Mouse (Mus musculus) urinary bladder, adult 2 months (tissue): ENCODE results near the gene Sfrp4. TPM values are rescaled to one million over a fixed set of nuclear protein-coding genes. Genes with fewer than 3 reads are reported as not detected.
A peak's percentile ranks its signal among the peaks of the same experiment; 100 is the strongest.
"Not testable (repeated sequence)": the region's sequence is repeated elsewhere in the genome, so short reads cannot be mapped to it uniquely, and the experiment has no call there.

Source experiments
- DNase-seq: peaks from one replicate; pipeline ENCODE4 v3.0.0; 2022; ENCODE audit warnings: low spot score
- polyA plus RNA-seq: library from polyadenylated mRNA; depleted of rRNA; stranded (reverse); fragments of >200 nt; gene quantifications from 2 replicates; pipeline ENCODE4 v1.2.3, GENCODE M21; 2012; rRNA removed

Sfrp4 gene
- polyA plus RNA-seq = 24.2 and 27.8 TPM in 2 replicates

DNA sequence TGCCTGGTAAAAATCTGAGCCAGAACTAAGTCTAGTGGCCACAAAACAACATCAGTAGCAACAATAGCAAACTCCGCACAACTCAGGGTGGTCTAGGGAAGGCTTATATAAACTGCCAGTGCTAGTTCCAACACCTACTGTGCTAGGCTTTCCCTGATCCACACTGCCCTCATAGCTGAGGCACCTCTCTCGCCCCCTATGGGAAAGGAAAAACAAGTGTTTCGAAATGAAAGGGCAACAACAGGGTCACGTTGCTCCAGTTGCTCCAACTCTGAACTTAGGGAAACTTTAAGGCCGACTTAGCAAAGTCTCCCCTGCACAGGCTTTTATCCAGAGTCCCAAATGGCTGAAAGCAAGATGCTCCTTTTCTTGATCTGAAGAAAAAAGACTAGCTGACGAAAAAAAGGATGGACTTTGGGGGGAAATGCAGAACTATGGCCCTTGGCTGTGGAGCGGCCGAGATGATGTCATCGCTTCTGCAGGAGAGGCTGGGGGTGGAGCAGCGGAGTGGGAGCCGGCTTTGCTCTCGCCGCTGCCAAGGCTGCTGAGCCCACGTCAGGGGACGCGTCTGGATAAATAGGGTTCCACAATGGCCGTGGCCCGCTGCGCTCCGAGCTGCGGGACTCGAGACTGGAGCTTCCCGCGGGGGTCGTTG, at the start of gene Sfrp4:
TSS of gene Sfrp4 (plus strand) at position 532 of the 655 bp plus-strand sequence.
- DNase-seq = no peak

DNA sequence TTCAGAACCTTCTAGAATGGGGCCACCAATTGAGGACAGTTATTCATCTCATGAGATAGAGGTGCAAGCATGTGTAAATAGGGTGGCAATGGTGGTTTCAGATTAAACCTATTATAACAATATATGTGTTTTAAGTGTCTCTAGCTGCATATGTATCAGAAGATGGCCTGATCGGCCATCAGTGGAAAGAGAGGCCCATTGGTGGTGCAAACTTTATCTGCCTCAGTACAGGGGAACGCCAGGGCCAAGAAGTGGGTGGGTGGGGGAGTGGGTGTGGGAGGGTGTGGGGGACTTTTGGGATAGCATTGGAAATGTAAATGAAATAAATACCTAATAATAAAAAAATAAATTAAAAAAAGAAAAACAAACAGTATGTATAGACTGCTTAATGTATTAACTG, 48.2 kb upstream of the Sfrp4 start:
- DNase-seq = not testable (repeated sequence)

DNA sequence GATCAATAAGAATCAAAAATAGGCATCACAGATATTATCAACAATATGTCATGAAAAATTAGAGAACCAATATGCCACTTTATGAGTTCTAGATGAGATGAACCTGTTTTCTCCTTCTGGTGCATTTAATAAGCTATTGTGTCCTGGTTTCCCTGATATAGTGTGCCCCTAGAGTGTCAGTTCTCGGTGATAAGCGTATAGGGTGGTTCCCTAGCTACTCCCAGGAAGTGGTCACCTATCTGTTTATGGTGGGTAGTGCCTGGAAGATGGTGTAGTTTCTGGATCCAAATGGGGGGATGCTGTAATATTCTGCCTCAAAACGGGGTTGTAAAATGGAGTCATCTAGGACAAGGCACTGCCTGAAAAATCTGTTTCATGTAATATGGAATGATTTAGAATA, 47.0 kb upstream of the Sfrp4 start:
- no peak for DNase-seq

DNA sequence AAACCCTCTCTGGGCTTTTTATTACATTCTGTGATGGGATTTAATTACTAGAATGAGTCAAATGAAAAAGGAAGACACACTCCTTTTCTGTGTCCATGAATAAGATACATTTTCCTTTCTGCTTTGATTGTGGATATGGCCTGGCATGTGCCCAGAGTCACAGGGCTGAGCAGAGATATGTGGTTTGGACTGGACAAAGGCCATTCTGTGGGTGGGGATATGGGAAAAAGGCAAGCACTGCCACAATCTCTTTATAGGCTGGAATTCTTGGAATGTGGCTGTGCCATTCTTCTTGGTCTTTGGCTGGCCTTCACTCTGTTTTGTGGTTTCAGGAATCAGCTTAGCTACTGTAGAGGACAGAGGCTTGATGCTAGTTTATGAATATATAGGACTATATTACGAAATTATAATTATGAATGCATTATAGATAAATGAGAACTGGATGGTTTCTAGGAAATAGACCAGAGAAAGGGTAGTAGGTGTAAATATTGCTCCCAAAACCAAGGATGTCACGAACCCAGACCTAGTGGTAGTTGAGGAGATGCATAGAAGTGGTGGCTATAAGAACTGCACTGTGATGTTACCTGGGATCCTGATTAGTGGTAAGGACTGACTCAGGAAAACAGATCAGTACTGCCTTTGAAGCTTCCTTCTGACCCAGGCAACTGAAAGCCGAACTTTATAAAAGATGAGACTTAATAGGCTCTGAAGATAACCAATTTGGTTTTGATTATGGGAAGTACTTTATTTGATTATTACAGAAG, 31.7 kb upstream of the Sfrp4 start:
- DNase-seq = no peak

DNA sequence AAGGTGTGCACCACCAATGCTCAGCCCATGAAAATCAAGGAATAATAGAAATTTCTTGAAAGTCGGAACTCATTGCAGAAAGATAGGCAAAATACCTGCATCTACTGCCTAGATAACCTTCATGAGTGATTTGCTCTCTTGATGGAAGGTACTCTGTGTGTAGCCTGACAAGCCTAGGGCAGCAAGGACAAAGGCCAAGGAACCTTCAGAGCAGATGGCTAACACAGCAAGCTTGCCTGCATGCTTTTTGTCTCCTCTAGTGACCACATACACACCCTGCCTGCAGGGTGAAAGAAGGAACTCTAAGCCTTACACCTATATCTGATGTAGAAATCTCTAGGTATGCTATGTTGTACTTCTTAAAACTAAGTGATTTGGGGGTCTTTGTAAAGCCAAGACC, 27.8 kb upstream of the Sfrp4 start:
- no peak for DNase-seq

DNA sequence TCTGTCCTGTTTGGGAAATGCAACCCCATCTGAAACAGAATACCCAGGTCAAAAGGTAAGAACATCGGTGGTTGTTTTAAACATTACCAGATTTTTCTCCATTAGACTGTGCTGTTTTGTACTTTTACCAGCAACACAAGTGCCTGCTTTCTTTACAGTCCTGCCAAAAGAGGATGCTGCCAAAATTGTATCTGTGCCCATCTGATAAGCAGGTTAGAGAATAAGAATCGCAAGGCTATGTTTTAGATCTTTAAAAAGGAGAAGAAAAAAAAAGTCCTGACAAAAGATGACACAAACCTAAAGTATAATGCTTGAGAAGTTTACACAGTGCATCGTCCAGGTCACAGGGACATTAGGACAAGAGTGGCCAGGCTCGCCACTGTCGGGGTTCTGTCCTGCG, 23.7 kb upstream of the Sfrp4 start:
- no peak for DNase-seq

DNA sequence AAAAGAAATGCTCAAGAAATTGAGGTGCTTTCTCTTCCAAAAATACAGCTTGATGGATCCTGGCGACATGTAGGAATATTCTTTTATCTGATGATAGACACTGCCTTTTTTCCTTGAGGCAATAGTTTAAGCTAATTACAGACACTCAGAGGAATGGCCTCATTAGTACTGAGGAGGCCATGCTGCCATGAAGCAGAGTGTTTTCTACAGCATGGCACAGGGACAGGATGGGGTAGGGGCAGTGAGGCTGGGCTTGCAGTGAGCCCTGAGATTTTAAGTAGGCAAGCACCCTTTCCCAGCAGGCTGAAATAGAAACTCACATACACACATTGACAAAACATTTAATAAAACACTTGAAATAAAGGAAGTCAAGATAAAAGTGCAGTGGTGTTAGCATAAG, 20.4 kb upstream of the Sfrp4 start:
- no peak for DNase-seq

DNA sequence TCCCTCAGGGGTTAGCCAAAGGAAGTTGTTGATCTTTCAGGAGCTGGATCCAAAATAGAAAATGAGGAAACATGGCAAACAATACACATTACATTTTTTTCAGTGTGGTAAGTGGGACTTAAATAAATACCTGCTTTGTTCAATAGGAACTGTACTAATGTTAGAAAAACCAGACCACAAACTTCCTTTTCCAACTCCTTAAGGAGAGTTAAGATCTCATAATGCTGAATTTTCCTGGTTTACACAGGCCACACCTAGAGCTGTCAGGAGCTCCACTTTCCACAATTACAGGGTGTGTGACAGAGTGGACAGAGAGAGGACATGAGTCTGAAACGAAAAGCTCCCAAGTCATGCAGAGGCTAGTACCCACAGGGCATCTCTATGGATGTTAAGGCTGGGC, 19.2 kb upstream of the Sfrp4 start:
- DNase-seq = no peak

DNA sequence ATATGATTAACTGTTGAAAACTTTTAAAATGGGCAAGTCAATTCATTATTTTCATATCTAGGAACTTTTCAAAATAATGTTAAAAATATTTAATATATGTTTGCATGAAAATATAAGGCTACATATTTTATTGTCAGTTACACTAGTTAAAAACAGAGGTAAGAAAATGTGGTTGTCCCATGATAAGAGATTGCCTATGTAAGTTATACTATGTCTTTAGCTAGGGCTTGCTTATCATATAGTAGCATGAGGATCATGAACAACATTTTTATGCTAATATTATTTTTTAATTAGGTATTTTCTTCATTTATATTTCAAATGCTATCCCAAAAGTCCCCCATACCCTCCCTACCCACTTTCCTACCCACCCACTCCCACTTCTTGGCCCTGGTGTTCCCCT, 18.0 kb upstream of the Sfrp4 start:
- no peak for DNase-seq

DNA sequence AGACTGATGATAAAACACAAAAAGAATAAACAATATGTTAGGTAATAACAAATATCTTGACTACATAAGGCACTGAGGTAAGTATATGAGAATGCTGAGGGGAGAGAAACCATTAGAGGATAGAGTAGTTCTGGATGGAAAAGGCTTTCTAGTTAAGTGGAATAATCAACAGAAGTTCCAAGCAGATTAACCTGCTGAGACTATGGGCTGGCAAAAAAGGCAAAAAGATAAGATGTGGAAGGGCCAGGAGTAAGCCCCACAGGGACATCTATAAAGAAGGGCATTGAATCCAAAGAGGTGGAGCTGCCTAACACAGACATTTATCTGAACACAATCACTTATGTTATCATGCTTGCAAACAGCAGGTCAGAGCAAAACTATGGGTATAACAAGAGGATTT, 14.8 kb upstream of the Sfrp4 start:
- no peak for DNase-seq

DNA sequence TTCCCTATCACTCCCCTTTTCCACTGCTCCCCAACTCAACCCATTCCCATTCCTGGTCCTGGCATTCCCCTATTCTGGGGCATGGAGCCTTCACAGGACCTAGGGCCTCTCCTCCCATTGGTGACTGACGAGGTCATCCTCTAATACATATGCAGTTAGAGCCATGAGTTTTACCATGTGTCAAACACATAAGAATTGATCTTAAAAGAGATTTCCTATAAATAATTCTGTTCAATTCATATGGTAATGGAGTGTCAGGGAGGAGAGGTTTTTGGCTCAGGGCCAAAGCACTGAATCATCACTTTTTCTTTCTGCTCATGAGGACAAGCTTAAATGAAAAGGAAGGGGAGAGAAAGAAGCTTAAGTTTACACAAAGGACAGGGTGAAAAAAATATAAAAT, 10.6 kb upstream of the Sfrp4 start:
- DNase-seq = no peak

DNA sequence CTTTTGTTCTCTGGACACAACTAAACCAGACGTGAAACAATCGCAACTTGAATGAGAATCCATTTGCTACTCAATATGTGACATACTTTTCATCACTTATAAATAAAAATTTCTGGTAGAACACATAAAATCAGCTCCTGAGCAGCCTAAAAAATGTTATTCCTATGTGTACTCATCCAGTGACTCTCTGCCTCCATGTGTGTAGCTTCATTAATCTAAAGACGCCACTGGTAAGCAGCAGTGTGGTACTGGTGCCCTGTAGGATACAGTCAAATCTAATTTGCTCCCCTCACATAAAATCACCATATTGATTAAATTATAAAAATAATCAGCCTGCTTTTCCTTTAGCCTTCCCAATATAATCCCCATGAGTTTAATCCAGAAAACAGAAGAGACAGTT, 9.9 kb upstream of the Sfrp4 start:
- no peak for DNase-seq

DNA sequence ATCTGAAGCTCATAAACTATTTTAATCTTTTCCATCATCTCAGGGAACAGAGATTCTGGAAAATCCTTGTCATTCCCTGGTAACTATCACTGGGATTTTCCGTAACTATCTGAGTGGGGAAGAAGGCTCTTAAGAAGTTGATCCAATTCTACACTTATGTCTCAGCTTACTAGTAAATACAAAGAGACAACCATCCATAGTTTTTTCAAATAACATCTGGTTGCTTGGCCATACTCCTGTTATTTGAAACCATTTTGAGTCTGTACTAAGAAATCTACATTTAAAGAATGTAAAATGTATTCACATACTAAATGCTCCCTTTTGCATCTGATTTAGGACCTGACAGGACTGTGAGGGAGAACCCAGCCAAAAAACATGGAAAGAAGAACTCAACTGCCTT, 9.5 kb upstream of the Sfrp4 start:
- DNase-seq = no peak

DNA sequence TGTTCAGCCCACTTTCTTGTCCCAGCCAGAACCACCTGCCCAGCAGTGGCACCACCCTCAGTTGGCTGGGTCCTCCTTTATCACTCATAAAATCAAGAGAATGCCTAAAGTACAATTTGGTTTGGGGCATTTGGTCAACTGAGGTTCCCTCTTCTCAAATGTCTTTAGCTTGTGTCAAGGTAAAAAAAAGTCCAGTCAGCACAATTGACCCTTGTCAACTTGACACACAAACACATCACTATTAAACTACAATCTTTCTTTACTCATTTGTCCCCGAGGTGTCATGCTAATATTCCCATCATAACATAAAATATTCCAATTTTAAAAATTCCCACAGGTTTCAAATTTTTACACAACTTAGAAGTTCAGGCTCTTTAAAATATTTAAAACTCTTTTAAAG, 8.6 kb upstream of the Sfrp4 start:
- no peak for DNase-seq

DNA sequence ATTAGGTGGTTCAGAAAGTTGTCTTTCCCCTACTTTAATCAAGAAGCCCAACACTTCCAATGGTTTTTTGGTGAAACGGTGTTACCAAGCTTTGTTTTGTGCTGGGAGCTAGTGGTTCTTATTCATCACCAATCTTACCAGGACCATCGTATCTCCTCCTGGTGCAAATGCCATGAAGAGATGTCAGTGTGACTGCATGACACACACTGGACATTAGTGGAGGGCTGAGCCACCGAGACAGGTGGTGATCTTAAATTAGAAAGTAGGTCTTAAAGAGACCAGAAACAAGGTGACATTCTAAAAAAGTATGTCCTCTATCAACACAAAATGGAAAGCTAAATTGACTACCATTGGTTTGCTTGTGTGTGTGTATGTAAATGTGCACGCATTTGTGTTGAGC, 4.8 kb upstream of the Sfrp4 start:
- DNase-seq = no peak

DNA sequence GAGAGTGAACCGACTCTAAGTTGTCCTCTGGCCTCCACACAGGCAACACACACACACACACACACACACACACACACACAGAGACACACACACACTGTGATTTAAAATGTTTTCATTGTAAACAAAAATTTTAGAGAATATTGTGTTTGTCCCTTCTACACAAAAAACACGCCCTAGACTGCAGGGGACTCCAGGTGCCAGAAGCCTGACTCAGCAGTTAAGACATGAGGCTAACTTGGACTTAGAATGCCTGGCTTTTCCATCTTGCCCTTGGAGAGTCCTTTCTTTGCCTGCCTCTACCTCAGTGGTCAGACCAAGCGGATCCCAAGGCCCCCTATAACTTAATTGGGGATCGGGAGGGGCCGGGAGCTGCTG, 4.1 kb upstream of the Sfrp4 start:
- DNase-seq = no peak

DNA sequence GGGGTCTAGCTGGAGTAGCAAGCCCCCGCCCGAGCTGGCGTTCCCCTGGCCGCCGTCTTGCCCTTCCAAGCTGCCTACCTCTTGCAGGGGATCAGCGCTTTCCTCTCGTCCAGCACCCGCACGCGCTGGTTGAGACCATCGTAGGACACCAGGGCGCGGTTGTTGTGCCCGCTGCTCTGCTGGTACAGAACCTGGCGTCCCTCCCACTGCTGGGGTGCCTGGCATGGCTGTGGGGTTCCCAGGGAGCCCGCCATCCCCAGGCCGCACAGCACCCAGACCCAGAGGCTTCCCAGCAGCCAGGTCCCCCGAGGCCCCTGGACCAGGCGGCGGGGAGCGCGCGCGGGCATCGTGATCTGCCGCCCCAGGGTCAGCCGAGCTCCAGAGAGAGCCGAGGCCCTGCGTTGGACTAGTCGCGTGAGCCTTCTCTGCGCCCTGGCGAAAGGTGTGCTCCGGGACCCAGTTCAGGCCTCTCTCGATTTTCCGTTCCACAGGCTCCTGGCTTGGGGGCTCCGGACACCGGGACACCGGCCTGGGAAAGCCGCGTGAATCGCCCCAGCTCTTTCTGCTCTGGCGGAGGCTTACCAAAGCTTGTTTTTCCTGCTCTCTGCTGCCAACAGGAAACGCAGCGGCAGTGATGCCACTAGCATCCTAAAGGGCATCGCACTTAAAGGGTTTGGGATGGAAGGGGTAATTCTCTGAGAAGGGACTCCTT, 3.5 kb upstream of the Sfrp4 start, which contains the start of gene Epdr1:
TSS of gene Epdr1 (minus strand) at position 712 of the 712 bp plus-strand sequence.
- DNase-seq = peak; percentile 33

DNA sequence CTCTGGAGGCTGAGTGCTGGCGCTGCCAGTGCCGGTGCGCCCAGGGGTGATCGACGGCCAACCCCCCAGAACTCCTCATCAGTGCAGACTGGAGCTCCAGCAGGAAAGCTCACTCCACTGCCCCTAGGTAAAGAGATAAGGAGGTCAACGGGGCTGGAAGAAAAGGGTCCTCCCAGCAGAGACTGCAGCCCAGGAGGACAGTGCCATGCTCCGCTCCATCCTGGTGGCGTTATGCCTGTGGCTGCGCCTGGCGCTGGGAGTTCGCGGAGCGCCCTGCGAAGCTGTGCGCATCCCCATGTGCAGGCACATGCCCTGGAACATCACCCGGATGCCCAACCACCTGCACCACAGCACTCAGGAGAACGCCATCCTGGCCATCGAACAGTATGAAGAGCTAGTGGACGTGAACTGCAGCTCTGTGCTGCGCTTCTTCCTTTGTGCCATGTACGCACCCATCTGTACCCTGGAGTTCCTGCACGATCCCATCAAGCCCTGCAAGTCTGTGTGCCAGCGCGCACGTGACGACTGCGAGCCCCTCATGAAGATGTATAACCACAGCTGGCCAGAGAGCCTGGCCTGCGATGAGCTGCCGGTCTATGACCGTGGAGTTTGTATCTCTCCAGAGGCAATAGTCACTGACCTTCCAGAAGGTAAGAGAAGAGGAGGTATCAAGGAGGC, 463 bp downstream of the Sfrp4 start:
- DNase-seq = no peak

DNA sequence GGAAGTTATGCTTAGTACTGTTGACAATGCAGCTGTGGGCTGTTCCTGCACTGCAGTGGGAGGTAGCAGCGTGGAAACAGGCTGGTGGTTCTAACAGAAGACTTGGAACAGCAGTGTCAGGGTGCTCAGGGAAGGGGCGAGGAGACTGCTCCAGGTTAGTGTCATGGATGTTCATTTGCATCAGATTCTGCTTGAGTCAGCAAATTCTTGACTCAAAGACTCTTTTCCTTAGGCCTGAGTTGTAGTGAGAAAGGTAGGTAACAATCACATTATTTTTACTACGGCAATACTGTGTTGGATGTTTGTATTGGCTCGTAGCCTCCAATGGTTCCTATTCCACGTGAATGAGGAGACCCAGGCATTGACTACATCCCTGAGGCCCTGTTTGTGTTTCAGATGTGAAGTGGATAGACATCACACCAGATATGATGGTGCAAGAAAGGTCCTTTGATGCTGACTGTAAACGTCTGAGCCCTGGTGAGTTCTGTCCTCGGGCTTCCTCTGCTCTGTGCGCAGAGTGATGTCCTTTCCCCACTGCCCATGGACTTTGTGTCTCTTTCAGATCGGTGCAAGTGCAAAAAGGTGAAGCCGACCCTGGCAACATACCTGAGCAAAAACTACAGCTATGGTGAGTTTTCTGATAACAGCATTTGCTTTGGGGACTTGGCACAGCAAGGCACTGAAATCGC, 1.9 kb downstream of the Sfrp4 start:
- DNase-seq = no peak

DNA sequence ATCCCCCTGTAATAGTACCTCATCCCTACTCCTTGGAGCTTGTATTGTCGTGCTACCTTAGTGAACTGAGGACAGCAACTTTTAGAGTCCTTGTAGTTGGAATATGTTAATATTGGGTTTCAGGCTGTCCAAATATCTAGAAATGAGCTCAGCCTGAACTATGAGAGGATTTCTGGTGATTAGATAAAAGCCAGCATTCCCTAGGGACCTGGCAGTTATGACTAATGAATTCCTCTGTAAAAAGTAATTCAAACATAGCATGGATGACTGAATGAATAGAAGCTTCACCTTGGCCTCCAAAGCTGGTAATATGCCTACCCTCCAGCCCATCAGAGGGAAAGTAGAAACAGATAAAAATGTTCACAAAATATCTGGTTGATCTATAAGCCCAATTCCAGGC, 3.6 kb downstream of the Sfrp4 start:
- no peak for DNase-seq

DNA sequence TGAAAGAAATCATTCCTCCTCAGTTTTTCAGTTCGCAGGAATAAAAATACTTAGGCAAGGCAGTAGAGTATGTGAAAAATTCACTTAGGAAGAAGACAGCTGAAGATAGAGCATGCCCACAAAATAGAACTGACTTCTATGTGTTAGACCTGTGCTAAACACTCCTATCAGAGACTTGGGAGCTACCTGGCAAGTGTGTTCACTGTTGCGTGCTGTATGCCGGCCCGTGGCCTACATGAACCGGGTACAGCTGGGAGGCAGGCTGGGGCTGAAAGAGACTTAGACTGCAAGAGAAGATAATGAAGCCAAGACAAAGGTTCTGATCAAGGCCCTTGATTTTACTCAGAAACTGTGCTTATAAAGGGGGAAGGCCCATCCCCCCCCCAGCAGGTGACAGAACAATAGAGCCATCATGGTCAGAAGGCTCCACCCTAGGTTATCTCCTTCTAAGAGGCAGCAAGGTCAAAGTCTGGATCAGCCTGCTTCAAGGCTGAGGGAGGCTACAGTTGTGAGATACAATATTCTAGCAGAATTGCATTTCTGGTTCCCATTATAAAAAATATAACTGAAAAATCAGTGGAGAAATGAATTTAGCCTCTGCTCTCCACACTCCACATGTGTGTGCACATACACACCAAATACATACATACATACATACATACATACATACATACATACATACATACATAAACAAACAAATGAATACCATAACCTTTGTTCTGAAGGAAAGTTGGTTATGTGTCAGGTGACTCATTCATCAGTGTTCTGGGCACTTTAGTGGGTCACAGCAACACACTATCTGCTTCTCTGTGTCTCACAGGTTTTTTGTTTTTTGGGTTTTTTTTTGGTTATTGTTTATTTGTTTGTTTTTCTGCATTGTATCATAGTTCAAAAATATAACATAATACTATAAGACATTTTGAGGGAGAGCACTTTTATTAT, 8.1 kb downstream of the Sfrp4 start:
- no peak for DNase-seq
